Mouse (Mus musculus): Measurements from ENCODE around the gene Tnni3k. TPM values are rescaled to one million over a fixed set of nuclear protein-coding genes. Genes with fewer than 3 reads are reported as not detected.

Gene Tnni3k
- polyA plus RNA-seq, 1 experiment from 2014 or later: not detected

DNA sequence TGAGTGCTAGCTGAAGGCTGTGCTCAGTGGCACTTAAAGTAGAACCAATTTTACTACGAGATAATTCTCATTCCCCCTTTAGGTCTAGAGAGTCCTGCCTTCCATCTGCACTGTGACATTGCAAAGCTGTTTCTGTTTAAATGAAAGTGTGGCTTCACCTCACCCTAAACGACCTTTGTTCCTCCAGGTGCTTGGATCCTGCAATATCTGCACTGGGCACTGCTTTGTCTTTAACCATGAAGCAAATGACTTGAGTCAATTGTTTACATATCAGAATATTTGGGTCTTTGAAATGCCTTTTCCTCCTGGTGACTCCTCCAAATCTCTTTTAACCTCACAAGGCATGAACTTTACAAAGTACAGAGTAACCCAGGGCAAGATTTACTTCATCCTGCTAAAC lies 175.7 kb downstream of the Tnni3k start:
- Histone ChIP-seq H3K4me2 (no peak overlapping the region), H3K4me1 (replicated peaks) (no peaks in the 10 kb centered on the region), H3K4me3 (replicated peaks) (no peak overlapping the region), H3K27me3 (no peaks in the 10 kb centered on the region), H3K36me3 (no peaks in the 10 kb centered on the region), H3K27ac (no peak overlapping the region), H3K9ac (replicated peaks) (no peak overlapping the region), H3K9me3 (no peaks in the 10 kb centered on the region)
- no peak for ATAC-seq (ENCODE audit: insufficient number of reproducible peaks, insufficient read depth, low FRiP score, low TSS enrichment, low read depth)
- WGBS: 16% methylated on average over 2 of the region's 2 CpGs

DNA sequence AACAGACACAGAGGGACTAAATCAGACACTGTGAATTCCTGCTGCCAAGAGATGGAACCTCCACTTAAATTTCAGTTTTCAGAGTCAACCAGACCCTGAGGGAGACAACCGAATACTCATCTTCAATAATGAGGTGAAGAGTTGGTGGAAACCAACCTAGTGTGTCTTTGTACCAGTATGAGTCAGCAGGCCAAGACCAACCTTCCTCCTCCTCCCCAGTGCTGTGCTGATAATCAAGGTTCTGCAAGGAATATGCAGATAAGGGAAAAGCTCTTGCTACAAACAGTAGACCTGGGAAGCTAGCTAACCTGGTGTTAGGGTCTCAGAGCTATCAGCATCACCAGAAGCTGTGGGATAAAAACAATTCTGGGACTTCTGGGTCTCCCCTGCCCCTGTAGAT lies 176.1 kb downstream of the Tnni3k start:
- no peak for ATAC-seq (ENCODE audit: insufficient number of reproducible peaks, insufficient read depth, low FRiP score, low TSS enrichment, low read depth)
- Histone ChIP-seq H3K4me1 (replicated peaks) (no peaks in the 10 kb centered on the region), H3K4me3 (replicated peaks) (no peak overlapping the region), H3K27me3 (no peaks in the 10 kb centered on the region), H3K4me2 (no peak overlapping the region), H3K36me3 (no peaks in the 10 kb centered on the region), H3K9me3 (no peaks in the 10 kb centered on the region), H3K9ac (replicated peaks) (no peak overlapping the region), H3K27ac (no peak overlapping the region)
- 91% methylated on average over 1 of the region's 1 CpGs for WGBS

DNA sequence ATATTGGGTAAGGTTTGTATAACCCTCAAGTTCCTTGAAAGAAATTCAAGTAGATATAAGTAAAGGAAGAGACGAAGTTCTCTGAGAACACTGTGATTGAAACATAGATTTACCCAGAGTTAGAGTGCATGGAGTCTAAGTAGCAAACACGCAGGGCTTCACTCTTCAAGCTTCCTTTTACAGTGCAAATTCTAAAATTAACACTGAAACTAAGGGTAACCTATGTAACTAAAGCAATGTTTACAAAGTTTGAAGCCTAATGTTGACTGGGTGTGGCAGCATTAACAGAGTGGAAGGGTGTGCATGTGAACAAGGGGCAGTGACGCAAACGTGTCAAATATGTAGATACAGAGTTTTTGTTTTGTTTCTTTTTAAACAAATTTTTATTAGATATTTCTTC lies 186.4 kb downstream of the Tnni3k start:
- Histone ChIP-seq H3K27me3 (no peaks in the 10 kb centered on the region), H3K27ac (no peak overlapping the region), H3K4me3 (replicated peaks) (no peak overlapping the region), H3K4me2 (no peak overlapping the region), H3K9me3 (no peaks in the 10 kb centered on the region), H3K36me3 (no peaks in the 10 kb centered on the region), H3K9ac (replicated peaks) (no peak overlapping the region), H3K4me1 (replicated peaks) (no peaks in the 10 kb centered on the region)
- WGBS: 90% methylated on average over 4 of the region's 4 CpGs
- ATAC-seq (ENCODE audit: insufficient number of reproducible peaks, insufficient read depth, low FRiP score, low TSS enrichment, low read depth): no peak

DNA sequence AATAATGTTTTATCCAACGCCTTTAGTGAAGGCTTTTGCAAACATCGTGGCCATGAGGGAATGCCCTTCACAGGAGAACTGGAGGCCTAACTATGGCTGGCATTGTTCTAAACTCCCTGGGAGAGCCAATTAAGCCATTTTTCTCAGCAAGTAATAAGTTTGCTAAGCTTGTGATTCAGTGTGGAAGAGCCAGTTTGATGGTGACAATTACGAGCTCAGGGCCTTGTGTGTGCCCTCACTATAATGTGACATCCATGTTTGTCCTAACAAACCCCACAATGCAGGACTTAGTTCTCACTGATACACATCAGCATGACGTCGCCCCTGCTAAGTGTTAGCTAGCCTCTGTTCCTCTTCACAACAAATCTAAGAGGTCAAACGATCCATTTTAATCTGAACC lies 193.3 kb downstream of the Tnni3k start:
- Histone ChIP-seq H3K9ac (replicated peaks) (no peak overlapping the region), H3K36me3 (no peaks in the 10 kb centered on the region), H3K4me3 (replicated peaks) (no peak overlapping the region), H3K4me1 (replicated peaks) (no peaks in the 10 kb centered on the region), H3K27me3 (no peaks in the 10 kb centered on the region), H3K9me3 (no peaks in the 10 kb centered on the region), H3K4me2 (no peak overlapping the region), H3K27ac (no peak overlapping the region)
- WGBS: 71% methylated on average over 6 of the region's 6 CpGs
- ATAC-seq (ENCODE audit: insufficient number of reproducible peaks, insufficient read depth, low FRiP score, low TSS enrichment, low read depth): no peak

DNA sequence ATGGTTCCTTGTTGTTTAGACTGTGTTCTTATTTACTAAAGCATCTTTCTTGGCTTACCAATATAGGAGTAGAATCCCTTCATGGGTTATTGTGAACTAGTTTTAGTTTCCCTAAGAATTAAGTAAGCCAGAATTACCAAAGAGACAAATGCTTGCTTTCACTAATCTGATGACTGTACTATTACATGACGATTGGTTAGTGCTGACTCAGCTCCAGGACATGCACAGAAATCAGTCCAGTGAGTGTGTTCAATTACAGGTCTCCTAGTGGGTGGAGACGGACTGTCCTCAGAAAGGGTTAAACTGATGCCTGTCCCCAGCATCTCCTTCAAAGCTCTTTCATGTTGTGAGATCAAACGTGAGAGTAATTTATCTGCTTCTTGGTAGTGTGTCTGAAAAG lies 195.5 kb downstream of the Tnni3k start:
- WGBS: 35% methylated on average over 3 of the region's 3 CpGs

DNA sequence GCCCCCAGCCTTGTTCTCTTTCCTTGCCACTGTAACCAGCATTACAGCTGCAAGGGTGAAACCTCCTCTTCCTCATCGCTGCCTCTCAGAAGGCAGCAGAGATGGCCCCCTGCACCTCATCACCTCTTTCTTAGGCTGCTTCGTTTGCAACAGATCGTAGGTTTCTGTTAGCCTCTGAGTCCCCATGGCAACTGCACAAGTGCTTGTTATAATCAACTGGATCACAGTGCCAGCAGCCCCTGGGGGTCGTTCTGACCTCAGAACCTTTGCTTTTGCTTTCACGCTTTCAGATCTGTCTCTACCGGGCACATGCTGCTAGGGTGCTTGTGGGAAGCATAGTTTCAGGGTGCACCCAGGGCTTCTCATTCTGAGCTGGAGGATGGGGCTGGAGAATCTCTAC lies 201.9 kb downstream of the Tnni3k start:
- ATAC-seq (ENCODE audit: insufficient number of reproducible peaks, insufficient read depth, low FRiP score, low TSS enrichment, low read depth): no peak
- no peak overlapping the region for H3K4me3 ChIP-seq (replicated peaks)
- no peak overlapping the region for H3K9ac ChIP-seq (replicated peaks)
- no peaks in the 10 kb centered on the region for H3K4me1 ChIP-seq (replicated peaks)
- 35% methylated on average over 6 of the region's 6 CpGs for WGBS
- no peak overlapping the region for H3K27ac ChIP-seq
- no peaks in the 10 kb centered on the region for H3K9me3 ChIP-seq
- no peaks in the 10 kb centered on the region for H3K36me3 ChIP-seq
- no peaks in the 10 kb centered on the region for H3K27me3 ChIP-seq
- no peak overlapping the region for H3K4me2 ChIP-seq

More for the DNA sequence above, 195.5 kb downstream of the Tnni3k start:
- H3K9ac ChIP-seq (replicated peaks): no peak overlapping the region
- H3K4me2 ChIP-seq: no peak overlapping the region
- no peak overlapping the region for H3K4me3 ChIP-seq (replicated peaks)
- ATAC-seq (ENCODE audit: insufficient number of reproducible peaks, insufficient read depth, low FRiP score, low TSS enrichment, low read depth): no peak
- no peaks in the 10 kb centered on the region for H3K27me3 ChIP-seq
- H3K4me1 ChIP-seq (replicated peaks): no peaks in the 10 kb centered on the region
- no peak overlapping the region for H3K27ac ChIP-seq
- H3K9me3 ChIP-seq: no peaks in the 10 kb centered on the region
- no peaks in the 10 kb centered on the region for H3K36me3 ChIP-seq

DNA sequence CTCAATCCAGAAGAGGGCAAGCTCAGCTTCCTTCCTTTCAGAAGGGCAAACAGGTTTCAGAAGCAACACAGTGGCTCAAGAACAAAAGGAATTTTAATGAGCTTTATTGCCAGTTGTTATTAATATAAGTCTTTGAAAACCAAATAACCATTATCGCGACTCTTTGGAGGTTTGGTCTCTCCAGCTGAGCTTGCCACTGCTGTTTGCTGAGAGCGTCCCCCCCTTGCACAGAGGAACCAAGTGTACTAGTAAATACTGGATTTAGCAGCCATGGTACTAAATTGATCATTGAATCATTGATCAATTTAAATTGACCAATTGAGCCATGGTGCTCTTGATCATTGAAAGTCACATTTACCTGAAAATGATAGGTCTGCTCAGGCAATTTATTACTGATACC lies 202.9 kb downstream of the Tnni3k start:
- H3K36me3 ChIP-seq: no peaks in the 10 kb centered on the region

DNA sequence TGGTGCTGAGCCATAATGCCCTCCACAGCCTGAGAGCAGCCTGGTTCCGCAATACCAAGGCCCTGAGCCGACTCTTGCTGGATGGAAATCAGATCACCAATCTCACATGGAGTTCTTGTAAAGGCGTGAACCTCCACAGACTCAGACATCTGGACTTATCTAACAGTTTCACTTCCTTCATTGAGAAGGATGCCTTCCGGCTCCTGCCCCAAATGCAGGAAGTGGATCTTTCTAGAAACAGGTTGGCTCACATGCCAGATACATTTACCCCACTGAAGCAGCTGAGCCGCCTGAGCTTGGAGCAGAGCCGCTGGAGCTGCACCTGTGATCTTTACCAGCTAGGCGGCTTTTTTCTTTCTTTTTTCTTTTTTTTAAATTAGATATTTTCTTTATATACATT lies 213.0 kb downstream of the Tnni3k start:
- H3K4me3 ChIP-seq (replicated peaks): no peak overlapping the region
- no peak overlapping the region for H3K4me2 ChIP-seq
- no peak for ATAC-seq (ENCODE audit: insufficient number of reproducible peaks, insufficient read depth, low FRiP score, low TSS enrichment, low read depth)
- H3K4me1 ChIP-seq (replicated peaks): peaks cover 4% of the 10 kb centered on the region; the same call in 1 of the 2 replicates
- H3K9ac ChIP-seq (replicated peaks): no peak overlapping the region
- WGBS: 93% methylated on average over 7 of the region's 7 CpGs
- H3K36me3 ChIP-seq: no peaks in the 10 kb centered on the region
- H3K27me3 ChIP-seq: no peaks in the 10 kb centered on the region
- H3K27ac ChIP-seq: no peak overlapping the region
- H3K9me3 ChIP-seq: no peaks in the 10 kb centered on the region

More for the DNA sequence above, 202.9 kb downstream of the Tnni3k start:
- ATAC-seq (ENCODE audit: insufficient number of reproducible peaks, insufficient read depth, low FRiP score, low TSS enrichment, low read depth): no peak
- H3K4me2 ChIP-seq: no peak overlapping the region
- WGBS: 60% methylated on average over 3 of the region's 3 CpGs
- no peak overlapping the region for H3K4me3 ChIP-seq (replicated peaks)
- no peaks in the 10 kb centered on the region for H3K9me3 ChIP-seq
- no peak overlapping the region for H3K9ac ChIP-seq (replicated peaks)
- no peak overlapping the region for H3K27ac ChIP-seq
- no peaks in the 10 kb centered on the region for H3K27me3 ChIP-seq
- H3K4me1 ChIP-seq (replicated peaks): no peaks in the 10 kb centered on the region

DNA sequence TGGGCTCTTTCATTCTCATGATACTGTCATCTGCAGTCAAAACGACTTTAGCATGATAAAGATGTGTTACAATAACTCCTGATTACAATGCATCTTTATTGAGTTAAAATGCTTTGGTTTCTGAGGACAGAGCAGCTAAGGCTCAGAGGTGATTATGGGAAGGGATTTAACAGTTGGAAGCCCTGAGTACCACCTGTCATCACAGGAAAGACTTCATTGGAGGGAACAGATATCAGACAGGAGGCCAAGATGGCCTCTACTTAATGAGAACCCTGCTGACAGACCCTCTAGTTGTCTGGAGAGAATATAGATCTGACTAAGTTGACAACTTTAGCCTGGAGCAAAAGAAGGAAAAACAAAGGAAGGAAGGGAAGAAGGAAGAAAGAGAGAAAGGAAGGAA lies 214.1 kb downstream of the Tnni3k start:
- H3K4me1 ChIP-seq (replicated peaks): peaks cover 4% of the 10 kb centered on the region; the same call in 1 of the 2 replicates
- no peaks in the 10 kb centered on the region for H3K9me3 ChIP-seq
- H3K4me3 ChIP-seq (replicated peaks): no peak overlapping the region
- H3K9ac ChIP-seq (replicated peaks): no peak overlapping the region
- ATAC-seq (ENCODE audit: insufficient number of reproducible peaks, insufficient read depth, low FRiP score, low TSS enrichment, low read depth): no peak
- WGBS: 60% methylated on average over 1 of the region's 1 CpGs
- no peak overlapping the region for H3K4me2 ChIP-seq
- H3K27me3 ChIP-seq: no peaks in the 10 kb centered on the region
- no peak overlapping the region for H3K27ac ChIP-seq
- no peaks in the 10 kb centered on the region for H3K36me3 ChIP-seq

DNA sequence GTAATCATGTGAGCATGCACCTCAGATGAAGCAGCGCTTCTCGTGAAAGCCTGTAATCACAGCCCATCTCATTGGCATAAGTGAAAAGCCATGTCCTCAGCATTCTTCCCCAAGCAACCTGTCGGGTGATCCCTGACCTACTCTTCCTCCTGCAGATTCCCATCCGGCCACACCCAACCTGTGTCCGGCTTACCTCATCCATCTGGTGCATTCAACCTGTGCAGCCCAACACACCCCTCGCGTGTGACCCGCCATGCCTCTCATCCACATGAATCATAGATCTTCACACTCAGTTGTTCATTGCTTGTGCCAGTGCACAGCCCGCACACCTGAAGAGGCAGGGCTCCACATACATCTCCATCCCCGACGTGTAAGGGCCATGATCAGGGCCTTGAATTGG lies 217.3 kb downstream of the Tnni3k start:
- 93% methylated on average over 11 of the region's 11 CpGs for WGBS
- H3K9me3 ChIP-seq: no peaks in the 10 kb centered on the region

DNA sequence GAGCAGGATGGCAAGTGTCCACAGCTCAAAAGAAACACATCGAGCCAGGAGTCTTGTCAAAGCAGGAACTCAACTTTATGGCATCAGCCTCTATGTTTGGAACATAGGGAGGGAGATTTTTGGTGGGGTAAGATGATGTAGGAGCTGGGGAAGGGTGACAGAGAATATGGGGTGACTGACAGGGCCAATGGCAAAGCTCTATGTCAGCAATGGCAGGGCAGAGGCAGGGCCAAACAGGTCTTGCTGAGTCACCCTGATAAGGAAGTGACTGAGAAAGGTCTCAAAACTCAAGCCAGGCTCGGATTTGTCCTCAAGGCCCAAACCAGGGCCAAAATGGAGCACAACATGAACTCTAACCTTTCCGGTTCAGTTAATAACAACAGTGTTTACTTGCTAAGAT lies 219.1 kb downstream of the Tnni3k start:
- no peak for ATAC-seq (ENCODE audit: insufficient number of reproducible peaks, insufficient read depth, low FRiP score, low TSS enrichment, low read depth)
- H3K27ac ChIP-seq: no peak overlapping the region
- WGBS: 88% methylated on average over 3 of the region's 3 CpGs
- H3K9me3 ChIP-seq: no peaks in the 10 kb centered on the region
- H3K4me2 ChIP-seq: no peak overlapping the region
- H3K4me3 ChIP-seq (replicated peaks): no peak overlapping the region
- no peaks in the 10 kb centered on the region for H3K27me3 ChIP-seq
- H3K9ac ChIP-seq (replicated peaks): no peak overlapping the region
- H3K36me3 ChIP-seq: no peaks in the 10 kb centered on the region
- H3K4me1 ChIP-seq (replicated peaks): no peaks in the 10 kb centered on the region

More for the DNA sequence above, 217.3 kb downstream of the Tnni3k start:
- Histone ChIP-seq H3K4me1 (replicated peaks) (no peaks in the 10 kb centered on the region), H3K4me3 (replicated peaks) (no peak overlapping the region), H3K4me2 (no peak overlapping the region), H3K27me3 (no peaks in the 10 kb centered on the region), H3K27ac (no peak overlapping the region), H3K36me3 (no peaks in the 10 kb centered on the region), H3K9ac (replicated peaks) (no peak overlapping the region)
- no peak for ATAC-seq (ENCODE audit: insufficient number of reproducible peaks, insufficient read depth, low FRiP score, low TSS enrichment, low read depth)

DNA sequence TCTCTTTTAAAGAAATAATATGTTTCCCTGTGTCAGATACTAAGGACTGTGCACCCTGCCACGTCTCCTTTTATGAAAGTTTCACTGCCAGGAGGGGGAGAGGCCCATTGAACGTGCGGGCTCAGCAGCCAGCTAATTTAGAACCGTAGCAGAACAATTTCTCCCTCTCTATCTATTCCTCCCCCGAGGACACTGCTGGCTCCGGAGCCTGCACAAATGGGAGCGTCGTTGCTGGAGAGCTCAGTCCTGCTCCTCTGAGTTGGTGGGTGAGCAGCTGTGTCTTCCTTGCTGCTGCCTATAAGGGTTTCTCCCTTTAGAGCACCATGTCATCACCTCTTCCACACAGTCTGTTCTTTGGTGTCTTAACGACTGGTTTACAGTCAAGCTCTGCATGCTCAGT lies 220.8 kb downstream of the Tnni3k start:
- WGBS: 70% methylated on average over 9 of the region's 9 CpGs
- Histone ChIP-seq H3K9me3 (no peaks in the 10 kb centered on the region), H3K27me3 (no peaks in the 10 kb centered on the region), H3K27ac (no peak overlapping the region), H3K4me2 (no peak overlapping the region), H3K9ac (replicated peaks) (no peak overlapping the region), H3K36me3 (no peaks in the 10 kb centered on the region), H3K4me1 (replicated peaks) (no peaks in the 10 kb centered on the region), H3K4me3 (replicated peaks) (no peak overlapping the region)
- no peak for ATAC-seq (ENCODE audit: insufficient number of reproducible peaks, insufficient read depth, low FRiP score, low TSS enrichment, low read depth)
